In genomic region chr3:22190498-22190897, GRCm38 (mm10) we compare ENCODE assay signal across 8 mouse cellular contexts.
A peak's percentile ranks its signal among the peaks of the same experiment; 100 is the strongest.
DNase-seq lines count a peak whose midpoint lies in the region; ATAC-seq and TF ChIP-seq lines count a peak whose summit lies in the region.

No protein-coding gene starts in this region.

- H3K4me2 ChIP-seq in kidney, embryonic 15.5 days = no peak overlapping the region
- no peak overlapping the region for H3K4me2 ChIP-seq in hindbrain, embryonic 13.5 days
- no peak overlapping the region for H3K4me2 ChIP-seq in midbrain, embryonic 16.5 days (ENCODE audit: low read length)

- H3K4me1 ChIP-seq in kidney, embryonic 15.5 days = no peaks in the 10 kb centered on the region
- peaks cover 43% of the 10 kb centered on the region for H3K4me1 ChIP-seq in E14TG2a.4 (replicated peaks; ENCODE audit: low read depth, low read length)
- H3K4me1 ChIP-seq in hindbrain, embryonic 13.5 days (replicated peaks) = no peaks in the 10 kb centered on the region; the same call in 1 of the 2 replicates
- no peaks in the 10 kb centered on the region for H3K4me1 ChIP-seq in midbrain, embryonic 16.5 days (ENCODE audit: control insufficient read depth, insufficient read depth, low read length)

- no peak overlapping the region for H3K9ac ChIP-seq in kidney, embryonic 15.5 days
- H3K9ac ChIP-seq in hindbrain, embryonic 13.5 days = no peak overlapping the region
- H3K9ac ChIP-seq in midbrain, embryonic 16.5 days (ENCODE audit: low read depth, low read length) = no peak overlapping the region

- peak; percentile 20 for DNase-seq in kidney, postnatal 14 days
- DNase-seq in adipocyte (ENCODE audit: low spot score) = peak; percentile 57
- no peak for DNase-seq in urinary bladder, postnatal 10 days (ENCODE audit: low spot score)
- no peak for DNase-seq in thymus, postnatal 36 days

- no peaks in the 10 kb centered on the region for H3K9me3 ChIP-seq in kidney, embryonic 15.5 days (replicated peaks)
- no peaks in the 10 kb centered on the region for H3K9me3 ChIP-seq in E14TG2a.4 (ENCODE audit: low read length)
- H3K9me3 ChIP-seq in hindbrain, embryonic 13.5 days = no peaks in the 10 kb centered on the region
- no peaks in the 10 kb centered on the region for H3K9me3 ChIP-seq in midbrain, embryonic 16.5 days (replicated peaks; ENCODE audit: control insufficient read depth, low read length, poor library complexity, severe bottlenecking)

- no peaks in the 10 kb centered on the region for H3K27me3 ChIP-seq in kidney, embryonic 15.5 days
- no peaks in the 10 kb centered on the region for H3K27me3 ChIP-seq in E14TG2a.4 (ENCODE audit: insufficient read depth, low read length)
- no peaks in the 10 kb centered on the region for H3K27me3 ChIP-seq in hindbrain, embryonic 13.5 days
- no peaks in the 10 kb centered on the region for H3K27me3 ChIP-seq in midbrain, embryonic 16.5 days (ENCODE audit: control insufficient read depth, insufficient read depth, low read depth, low read length)

- no peak for ATAC-seq in kidney, embryonic 15.5 days (replicated peaks; ENCODE audit: low FRiP score)
- peak; percentile 75; the same call in 1 of the 2 replicates for ATAC-seq in hindbrain, embryonic 13.5 days (ENCODE audit: low FRiP score)
- ATAC-seq in midbrain, embryonic 16.5 days = 0 out of 2 replicates have a peak, but pooled peaks have one; percentile 57

- H3K27ac ChIP-seq in kidney, embryonic 15.5 days = no peak overlapping the region
- H3K27ac ChIP-seq in hindbrain, embryonic 13.5 days = no peak overlapping the region
- H3K27ac ChIP-seq in midbrain, embryonic 16.5 days (ENCODE audit: low read length) = no peak overlapping the region

- peak; percentile 27 for TF ChIP-seq CTCF in E14TG2a.4 (conservative IDR thresholded peaks at IDR 0.05; ENCODE audit: low read length)

- peaks cover 55% of the 10 kb centered on the region for H3K36me3 ChIP-seq in kidney, embryonic 15.5 days
- peaks cover 79% of the 10 kb centered on the region for H3K36me3 ChIP-seq in E14TG2a.4 (ENCODE audit: insufficient read depth, low read length)
- peaks cover 38% of the 10 kb centered on the region for H3K36me3 ChIP-seq in hindbrain, embryonic 13.5 days
- H3K36me3 ChIP-seq in midbrain, embryonic 16.5 days (ENCODE audit: control insufficient read depth, insufficient read depth, low read length) = peaks cover 6% of the 10 kb centered on the region; the same call in 1 of the 2 replicates

- no peak overlapping the region for H3K4me3 ChIP-seq in kidney, embryonic 15.5 days (replicated peaks)
- H3K4me3 ChIP-seq in E14TG2a.4 (replicated peaks; ENCODE audit: low read length) = no peak overlapping the region
- H3K4me3 ChIP-seq in hindbrain, embryonic 13.5 days = no peak overlapping the region
- H3K4me3 ChIP-seq in midbrain, embryonic 16.5 days (ENCODE audit: low read depth, low read length) = no peak overlapping the region

Comparison
In these comparisons a context has a peak if more than half of its experiments do, and no peak if none do; other contexts are left out.
1. DNase-seq: peak in kidney, postnatal 14 days (single experiment) and adipocyte (single experiment); none in urinary bladder, postnatal 10 days (single experiment) and thymus, postnatal 36 days (0 of 2).